Mouse (Mus musculus) forebrain, embryonic 10.5 days (tissue): ENCODE results near the gene Gpt2. TPM values are rescaled to one million over a fixed set of nuclear protein-coding genes. Genes with fewer than 3 reads are reported as not detected.

Experiments
- polyA plus RNA-seq: library from polyadenylated mRNA; unstranded; fragments of >200 nt; fragmentation: Nextera tagmentation; extraction: Ambion mirVana; gene quantifications from 2 replicates; pipeline ENCODE4 v1.2.1, GENCODE M21; 2016

Gene Gpt2
- polyA plus RNA-seq, 1 experiment from 2014 or later = 32.2 TPM

Other genes with a start within 250 kb of the Gpt2 start
- 164 and 172 TPM in 2 replicates for gene Orc6, start 192.9 kb upstream of the Gpt2 start, polyA plus RNA-seq
- gene Vps35, start 192.8 kb upstream of the Gpt2 start, polyA plus RNA-seq = 148 and 149 TPM in 2 replicates
- 0.58 and 0.63 TPM in 2 replicates for gene Mylk3, start 106.2 kb upstream of the Gpt2 start, polyA plus RNA-seq
- gene 4921524J17Rik, start 59.7 kb upstream of the Gpt2 start, polyA plus RNA-seq = 37.6 and 38.8 TPM in 2 replicates
- 206 and 218 TPM in 2 replicates for gene Dnaja2, start 62.8 kb downstream of the Gpt2 start, polyA plus RNA-seq
- gene Neto2, start 208.3 kb downstream of the Gpt2 start, polyA plus RNA-seq = 15.3 and 17.4 TPM in 2 replicates